ENCODE assay signal across 16 mouse cellular contexts in genomic region chr2:51177615-51178014, GRCm38 (mm10). TPM values are rescaled to one million over a fixed set of nuclear protein-coding genes. Genes with fewer than 3 reads are reported as not detected.
A peak's percentile ranks its signal among the peaks of the same experiment; 100 is the strongest.
DNase-seq lines count a peak whose midpoint lies in the region; ATAC-seq and TF ChIP-seq lines count a peak whose summit lies in the region.
"Had no signal": no experiment of that assay in that cellular context is flagged by ENCODE, and none has a peak within 500 bp of the region (broad histone marks: within the 10 kb centered on the region; RNA-seq: fewer than 3 reads in every experiment).

No protein-coding gene starts in this region.

- intact Hi-C loops in gastrocnemius, postnatal 14 days (cut with DNase I; ENCODE audit: low total_unique reads), result no loop called here

- H3K4me1 ChIP-seq in kidney, embryonic 15.5 days, result no peaks in the 10 kb centered on the region
- H3K4me1 ChIP-seq in midbrain, embryonic 16.5 days (ENCODE audit: control insufficient read depth, insufficient read depth, low read length), result no peaks in the 10 kb centered on the region
- no peaks in the 10 kb centered on the region for H3K4me1 ChIP-seq in midbrain, embryonic 10.5 days
- no peaks in the 10 kb centered on the region for H3K4me1 ChIP-seq in kidney, postnatal 0 days (replicated peaks; ENCODE audit: insufficient read depth, low read length)
- H3K4me1 ChIP-seq: midbrain, embryonic 13.5 days had no signal

- H3K27ac ChIP-seq in kidney, embryonic 15.5 days, result no peak overlapping the region
- no peak overlapping the region for H3K27ac ChIP-seq in midbrain, embryonic 16.5 days (ENCODE audit: low read length)
- no peak overlapping the region for H3K27ac ChIP-seq in midbrain, embryonic 10.5 days (replicated peaks)
- H3K27ac ChIP-seq in kidney, postnatal 0 days, result no peak overlapping the region
- H3K27ac ChIP-seq: liver, embryonic 12.5 days; macrophage; midbrain, embryonic 13.5 days had no signal

- WGBS in kidney, embryonic 15.5 days, result 68% methylated on average over 3 of the region's 3 CpGs
- 71% methylated on average over 3 of the region's 3 CpGs for WGBS in midbrain, embryonic 16.5 days
- whole genome bisulfite sequencing in midbrain, embryonic 10.5 days, result 80% methylated on average over 3 of the region's 3 CpGs
- WGBS in kidney, postnatal 0 days, result 57% methylated on average over 3 of the region's 3 CpGs

- no peak overlapping the region for H3K4me2 ChIP-seq in kidney, embryonic 15.5 days
- H3K4me2 ChIP-seq in midbrain, embryonic 16.5 days (ENCODE audit: low read length), result no peak overlapping the region
- H3K4me2 ChIP-seq in kidney, postnatal 0 days (ENCODE audit: low read length), result no peak overlapping the region
- H3K4me2 ChIP-seq: heart, embryonic 11.5 days; liver, embryonic 12.5 days; midbrain, embryonic 13.5 days had no signal

- H3K9ac ChIP-seq in kidney, embryonic 15.5 days, result no peak overlapping the region
- no peak overlapping the region for H3K9ac ChIP-seq in midbrain, embryonic 16.5 days (ENCODE audit: low read depth, low read length)
- H3K9ac ChIP-seq in kidney, postnatal 0 days (ENCODE audit: low read depth, low read length), result no peak overlapping the region
- H3K9ac ChIP-seq: liver, embryonic 12.5 days; midbrain, embryonic 13.5 days had no signal

- H3K4me3 ChIP-seq in kidney, embryonic 15.5 days (replicated peaks), result no peak overlapping the region
- H3K4me3 ChIP-seq in midbrain, embryonic 16.5 days (ENCODE audit: low read depth, low read length), result no peak overlapping the region
- H3K4me3 ChIP-seq in midbrain, embryonic 10.5 days, result no peak overlapping the region
- H3K4me3 ChIP-seq in kidney, postnatal 0 days (replicated peaks; ENCODE audit: low read depth, low read length), result no peak overlapping the region
- H3K4me3 ChIP-seq: liver, embryonic 12.5 days; midbrain, embryonic 13.5 days had no signal

- H3K27me3 ChIP-seq in kidney, embryonic 15.5 days, result no peaks in the 10 kb centered on the region
- H3K27me3 ChIP-seq in midbrain, embryonic 16.5 days (ENCODE audit: control insufficient read depth, insufficient read depth, low read depth, low read length), result no peaks in the 10 kb centered on the region
- H3K27me3 ChIP-seq in midbrain, embryonic 10.5 days (ENCODE audit: low read depth, poor library complexity, severe bottlenecking), result no peaks in the 10 kb centered on the region
- no peaks in the 10 kb centered on the region for H3K27me3 ChIP-seq in kidney, postnatal 0 days (ENCODE audit: insufficient read depth, low read length)
- H3K27me3 ChIP-seq: liver, embryonic 12.5 days; midbrain, embryonic 13.5 days had no signal

- no peak for ATAC-seq in kidney, embryonic 15.5 days (replicated peaks; ENCODE audit: low FRiP score)
- ATAC-seq in midbrain, embryonic 16.5 days, result 0 out of 2 replicates have a peak, but pooled peaks have one; percentile 36
- ATAC-seq in kidney, postnatal 0 days (replicated peaks; ENCODE audit: low FRiP score, low read depth), result peak; percentile 74
- ATAC-seq: liver, embryonic 12.5 days; midbrain, embryonic 13.5 days had no signal

- TF ChIP-seq CTCF in kidney, postnatal 0 days (IDR thresholded peaks at IDR 0.05; ENCODE audit: low read depth), result no peak

- H3K36me3 ChIP-seq in kidney, embryonic 15.5 days, result no peaks in the 10 kb centered on the region
- no peaks in the 10 kb centered on the region for H3K36me3 ChIP-seq in midbrain, embryonic 16.5 days (ENCODE audit: control insufficient read depth, insufficient read depth, low read length)
- no peaks in the 10 kb centered on the region for H3K36me3 ChIP-seq in midbrain, embryonic 10.5 days
- no peaks in the 10 kb centered on the region for H3K36me3 ChIP-seq in kidney, postnatal 0 days (ENCODE audit: insufficient read depth, low read length)
- H3K36me3 ChIP-seq: G1E; liver, embryonic 12.5 days; midbrain, embryonic 13.5 days had no signal

- peak; percentile 5 to 50 for DNase-seq in kidney, adult 8-10 months
- DNase-seq in midbrain, embryonic 10.5 days (ENCODE audit: low spot score), result no peak
- DNase-seq in kidney, postnatal 0 days (ENCODE audit: low spot score), result peak; percentile 50
- no peak for DNase-seq in cerebellum, adult 9-10 months
- DNase-seq in gastrocnemius, postnatal 14 days, result no peak
- DNase-seq in heart, adult 8-10 months (ENCODE audit: low spot score), result no peak
- DNase-seq: adrenal gland, postnatal 36 days; cerebellum, postnatal 25 days; gastrocnemius, postnatal 25 days had no signal

- no peaks in the 10 kb centered on the region for H3K9me3 ChIP-seq in kidney, embryonic 15.5 days (replicated peaks)
- H3K9me3 ChIP-seq in midbrain, embryonic 16.5 days (replicated peaks; ENCODE audit: control insufficient read depth, low read length, poor library complexity, severe bottlenecking), result no peaks in the 10 kb centered on the region
- H3K9me3 ChIP-seq in midbrain, embryonic 10.5 days (replicated peaks), result no peaks in the 10 kb centered on the region
- no peaks in the 10 kb centered on the region for H3K9me3 ChIP-seq in kidney, postnatal 0 days (replicated peaks; ENCODE audit: low read length)
- H3K9me3 ChIP-seq: liver, embryonic 12.5 days; midbrain, embryonic 13.5 days had no signal

RNA-seq across cellular contexts. Expression of gene Rnd3, which starts 28.7 kb away (rescaled TPM):
- polyA plus RNA-seq in kidney, embryonic 15.5 days (2015; fragmentation: Nextera tagmentation; extraction: Ambion mirVana), result 41.6 and 43.5 TPM in 2 replicates
- polyA plus RNA-seq in midbrain, embryonic 16.5 days (2015; fragmentation: Nextera tagmentation; extraction: Ambion mirVana), result 157 and 180 TPM in 2 replicates
- polyA plus RNA-seq in midbrain, embryonic 10.5 days (2016; fragmentation: Nextera tagmentation; extraction: Ambion mirVana), result 155 and 255 TPM in 2 replicates
- polyA plus RNA-seq in kidney, postnatal 0 days (2015; fragmentation: Nextera tagmentation; extraction: Ambion mirVana), result 30.4 and 31.1 TPM in 2 replicates
- 10 to 100 TPM in 1 of 2 experiments, 1 to 10 TPM in 1; 9.9 to 14.0 TPM for total RNA-seq in gastrocnemius, postnatal 14 days (2021)
- 10 to 100 TPM; 11.8 to 15.6 (median 15.0) TPM for total RNA-seq in heart, adult 8-10 months (2022)
- polyA plus RNA-seq: G1E had no signal

Comparison
In these comparisons a context has a peak if more than half of its experiments do, and no peak if none do; other contexts are left out.
1. DNase-seq: peak in kidney, adult 8-10 months (2 of 2) and kidney, postnatal 0 days (single experiment); none in midbrain, embryonic 10.5 days (single experiment), cerebellum, adult 9-10 months (single experiment), gastrocnemius, postnatal 14 days (single experiment) and heart, adult 8-10 months (single experiment).